Mouse (Mus musculus) erythroid progenitor cell, adult 5-6 weeks (primary cell): ENCODE data around the gene Exoc3. TPM values are rescaled to one million over a fixed set of nuclear protein-coding genes. Genes with fewer than 3 reads are reported as not detected.

Experiments
- ATAC-seq: replicated peaks from 2 replicates; pipeline ENCODE4 v1.8.0; 2016; ENCODE audit warnings: moderate number of reproducible peaks, mild to moderate bottlenecking, moderate TSS enrichment, inconsistent platforms; ENCODE audit not compliant: poor library complexity, low FRiP score, severe bottlenecking
- total RNA-seq, 2 experiments: library from RNA; stranded (forward) in 1 of 2; stranded (reverse) in 1 of 2; fragments of 150-400 nt in 1 of 2; fragments of 186-747, 209-891 nt in 1 of 2; gene quantifications; 2 replicates each; pipeline versions ENCODE4 v1.2.3 to v1.2.4; 2015 to 2017; ENCODE audit warnings: low replicate concordance in 2 of 2

The Exoc3 gene
- total RNA-seq, 2 experiments from 2014 or later, result 27.9 to 30.6 TPM

- ATAC-seq, result no peak
These were observed 65.2 kb downstream of the Exoc3 start for GRCm38 (mm10) chr13:74143282-74143681.

GRCm38 (mm10) chr13:74140793-74141192 is 67.7 kb downstream of the Exoc3 start:
- no peak for ATAC-seq

- ATAC-seq, result no peak
These were observed 69.5 kb downstream of the Exoc3 start for GRCm38 (mm10) chr13:74138906-74139647.

- ATAC-seq, result no peak
These were observed 78.6 kb downstream of the Exoc3 start for GRCm38 (mm10) chr13:74129909-74130308.

GRCm38 (mm10) chr13:74127571-74127970 is 81.0 kb downstream of the Exoc3 start:
- no peak for ATAC-seq

- no peak for ATAC-seq
These were observed 85.9 kb downstream of the Exoc3 start for GRCm38 (mm10) chr13:74122632-74123031.

GRCm38 (mm10) chr13:74121795-74122330 is 86.7 kb downstream of the Exoc3 start:
- no peak for ATAC-seq

- ATAC-seq, result no peak
These were observed 87.4 kb downstream of the Exoc3 start, which contains the start of gene Slc9a3 for GRCm38 (mm10) chr13:74121141-74121602. Gene Slc9a3 (plus strand): TSS chr13:74121457.

Other genes with a start within 250 kb of the Exoc3 start
- gene Zdhhc11, start 244.9 kb downstream of the Exoc3 start, total RNA-seq (2015; ENCODE audit: low replicate concordance), result not detected in 2 replicates
- not detected in 2 replicates for gene Zdhhc11, start 244.9 kb downstream of the Exoc3 start, total RNA-seq (2017; ENCODE audit: low replicate concordance)
- 0.36 and 0.42 TPM in 2 replicates for gene Tppp, start 199.3 kb downstream of the Exoc3 start, total RNA-seq (2015; ENCODE audit: low replicate concordance)
- gene Tppp, start 199.3 kb downstream of the Exoc3 start, total RNA-seq (2017; ENCODE audit: low replicate concordance), result 0.08 and 1.0 TPM in 2 replicates
- 17.2 and 22.7 TPM in 2 replicates for gene Cep72, start 146.4 kb downstream of the Exoc3 start, total RNA-seq (2015; ENCODE audit: low replicate concordance)
- 24.7 and 28.1 TPM in 2 replicates for gene Cep72, start 146.4 kb downstream of the Exoc3 start, total RNA-seq (2017; ENCODE audit: low replicate concordance)
- not detected in 2 replicates for gene Slc9a3, start 87.3 kb downstream of the Exoc3 start, total RNA-seq (2015; ENCODE audit: low replicate concordance)
- gene Slc9a3, start 87.3 kb downstream of the Exoc3 start, total RNA-seq (2017; ENCODE audit: low replicate concordance), result not detected in 2 replicates
- gene Ahrr, start 83.6 kb upstream of the Exoc3 start, total RNA-seq (2015; ENCODE audit: low replicate concordance), result not detected in 2 replicates
- not detected in 2 replicates for gene Ahrr, start 83.6 kb upstream of the Exoc3 start, total RNA-seq (2017; ENCODE audit: low replicate concordance)
- gene Pdcd6, start 108.8 kb upstream of the Exoc3 start, total RNA-seq (2015; ENCODE audit: low replicate concordance), result 56.2 and 60.8 TPM in 2 replicates
- 25.1 and 48.8 TPM in 2 replicates for gene Pdcd6, start 108.8 kb upstream of the Exoc3 start, total RNA-seq (2017; ENCODE audit: low replicate concordance)
- gene Sdha, start 141.5 kb upstream of the Exoc3 start, total RNA-seq (2015; ENCODE audit: low replicate concordance), result 80.4 and 91.8 TPM in 2 replicates
- 94.1 and 108 TPM in 2 replicates for gene Sdha, start 141.5 kb upstream of the Exoc3 start, total RNA-seq (2017; ENCODE audit: low replicate concordance)
- 20.5 and 24.5 TPM in 2 replicates for gene Ccdc127, start 141.6 kb upstream of the Exoc3 start, total RNA-seq (2015; ENCODE audit: low replicate concordance)
- 20.8 and 32.7 TPM in 2 replicates for gene Ccdc127, start 141.6 kb upstream of the Exoc3 start, total RNA-seq (2017; ENCODE audit: low replicate concordance)
- not detected in 2 replicates for gene Lrrc14b, start 155.3 kb upstream of the Exoc3 start, total RNA-seq (2015; ENCODE audit: low replicate concordance)
- gene Lrrc14b, start 155.3 kb upstream of the Exoc3 start, total RNA-seq (2017; ENCODE audit: low replicate concordance), result not detected in 2 replicates
- not detected in 2 replicates for gene Zfp72, start 182.1 kb upstream of the Exoc3 start, total RNA-seq (2015; ENCODE audit: low replicate concordance)
- gene Zfp72, start 182.1 kb upstream of the Exoc3 start, total RNA-seq (2017; ENCODE audit: low replicate concordance), result 2.5 TPM in 1 of 2 replicates, not detected in the other
- 88.0 and 131 TPM in 2 replicates for gene Ftl1-ps1, start 191.0 kb upstream of the Exoc3 start, total RNA-seq (2015; ENCODE audit: low replicate concordance)
- 27.9 and 36.8 TPM in 2 replicates for gene Ftl1-ps1, start 191.0 kb upstream of the Exoc3 start, total RNA-seq (2017; ENCODE audit: low replicate concordance)